Comparison of ENCODE assay signal across 12 mouse cellular contexts in the genomic region with DNA sequence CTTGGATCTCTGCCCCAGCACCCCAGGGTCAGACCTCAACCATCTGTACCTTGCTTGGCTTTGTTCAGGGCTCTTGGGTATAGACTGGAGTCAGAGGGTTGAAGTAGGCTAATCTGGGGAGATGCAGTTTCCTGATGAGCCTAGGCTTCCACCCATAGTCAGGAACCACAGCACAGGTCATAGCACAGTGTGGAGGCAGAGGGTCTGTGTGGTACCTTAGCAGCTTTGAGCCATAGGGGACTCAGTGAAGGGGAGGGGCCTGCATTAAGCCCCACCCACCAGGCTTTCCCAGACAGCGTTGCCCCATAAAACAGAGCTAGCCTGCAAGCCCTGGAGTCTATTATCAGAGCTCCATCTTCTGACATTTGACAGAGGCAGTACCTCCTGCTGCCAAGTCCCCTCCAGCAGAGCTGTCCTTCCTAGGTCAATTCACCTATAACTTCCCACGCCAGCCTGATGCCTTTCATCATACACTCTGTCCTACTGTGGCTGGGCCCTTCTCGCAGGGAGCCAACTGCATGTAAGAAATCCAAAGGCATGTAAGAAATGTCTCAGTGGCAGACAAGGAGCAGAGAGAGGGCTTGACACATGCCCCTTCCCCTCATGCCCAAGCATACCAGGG. TPM values are rescaled to one million over a fixed set of nuclear protein-coding genes. Genes with fewer than 3 reads are reported as not detected.
DNase-seq lines count a peak whose midpoint lies in the region; ATAC-seq lines count a peak whose summit lies in the region.
"Had no signal": no experiment of that assay in that cellular context is flagged by ENCODE, and none has a peak within 500 bp of the region (broad histone marks: within the 10 kb centered on the region; RNA-seq: fewer than 3 reads in every experiment).

No protein-coding gene starts in this region.

- peaks cover 42% of the 10 kb centered on the region for H3K4me1 ChIP-seq in embryonic facial prominence, embryonic 15.5 days
- peaks cover 35% of the 10 kb centered on the region for H3K4me1 ChIP-seq in hindbrain, embryonic 14.5 days (replicated peaks; ENCODE audit: control insufficient read depth, insufficient read depth, low read length)
- peaks cover 9% of the 10 kb centered on the region; the same call in 1 of the 2 replicates for H3K4me1 ChIP-seq in midbrain, embryonic 16.5 days (ENCODE audit: control insufficient read depth, insufficient read depth, low read length)
- H3K4me1 ChIP-seq: heart, embryonic 13.5 days had no signal

- H3K27me3 ChIP-seq in embryonic facial prominence, embryonic 15.5 days, result peaks cover 13% of the 10 kb centered on the region
- no peaks in the 10 kb centered on the region; the same call in 1 of the 2 replicates for H3K27me3 ChIP-seq in hindbrain, embryonic 14.5 days (ENCODE audit: control insufficient read depth, insufficient read depth, low read length)
- no peaks in the 10 kb centered on the region for H3K27me3 ChIP-seq in midbrain, embryonic 16.5 days (ENCODE audit: control insufficient read depth, insufficient read depth, low read depth, low read length)

- H3K27ac ChIP-seq in embryonic facial prominence, embryonic 15.5 days (replicated peaks), result peak overlapping the region; percentile 78
- peak overlapping the region; percentile 48 for H3K27ac ChIP-seq in hindbrain, embryonic 14.5 days
- H3K27ac ChIP-seq in midbrain, embryonic 16.5 days (ENCODE audit: low read length), result peak overlapping the region; percentile 72
- H3K27ac ChIP-seq: heart, embryonic 13.5 days; neural tube, embryonic 12.5 days had no signal

- WGBS in embryonic facial prominence, embryonic 15.5 days, result 51% methylated on average over 3 of the region's 3 CpGs
- WGBS in hindbrain, embryonic 14.5 days, result 40% methylated on average over 3 of the region's 3 CpGs
- WGBS in midbrain, embryonic 16.5 days, result 64% methylated on average over 3 of the region's 3 CpGs

- H3K9ac ChIP-seq in embryonic facial prominence, embryonic 15.5 days, result no peak overlapping the region
- H3K9ac ChIP-seq in hindbrain, embryonic 14.5 days, result no peak overlapping the region; the same call in 1 of the 2 replicates
- H3K9ac ChIP-seq in midbrain, embryonic 16.5 days (ENCODE audit: low read depth, low read length), result no peak overlapping the region
- H3K9ac ChIP-seq: heart, embryonic 13.5 days; neural tube, embryonic 12.5 days had no signal

- H3K4me3 ChIP-seq in embryonic facial prominence, embryonic 15.5 days (replicated peaks), result no peak overlapping the region
- no peak overlapping the region for H3K4me3 ChIP-seq in hindbrain, embryonic 14.5 days (replicated peaks; ENCODE audit: low read length)
- no peak overlapping the region for H3K4me3 ChIP-seq in midbrain, embryonic 16.5 days (ENCODE audit: low read depth, low read length)
- H3K4me3 ChIP-seq: heart, embryonic 13.5 days; neural tube, embryonic 12.5 days had no signal

- no peak for ATAC-seq in embryonic facial prominence, embryonic 15.5 days (ENCODE audit: insufficient number of reproducible peaks, low FRiP score, low TSS enrichment, low read depth)
- ATAC-seq in hindbrain, embryonic 14.5 days (ENCODE audit: low FRiP score), result no peak
- no peak for ATAC-seq in midbrain, embryonic 16.5 days
- ATAC-seq in erythroblast, adult 5-6 weeks (replicated peaks; ENCODE audit: low FRiP score, poor library complexity, severe bottlenecking), result no peak

- peak; percentile 48 for DNase-seq in cerebellum, adult 9-11 months
- no peak for DNase-seq in cerebellum, postnatal 36 days
- DNase-seq in hindbrain, embryonic 14.5 days (ENCODE audit: low spot score), result no peak
- DNase-seq in gastrocnemius, postnatal 10 days, result no peak
- no peak for DNase-seq in B cell, adult 2 months
- DNase-seq: adrenal gland, postnatal 25 days; kidney, adult 2 months had no signal

- H3K36me3 ChIP-seq in embryonic facial prominence, embryonic 15.5 days, result no peaks in the 10 kb centered on the region
- H3K36me3 ChIP-seq in hindbrain, embryonic 14.5 days (replicated peaks; ENCODE audit: control insufficient read depth, insufficient read depth), result no peaks in the 10 kb centered on the region
- no peaks in the 10 kb centered on the region for H3K36me3 ChIP-seq in midbrain, embryonic 16.5 days (ENCODE audit: control insufficient read depth, insufficient read depth, low read length)
- H3K36me3 ChIP-seq: heart, embryonic 13.5 days; neural tube, embryonic 12.5 days had no signal

- peak overlapping the region; percentile 0; the same call in 1 of the 2 replicates for H3K4me2 ChIP-seq in embryonic facial prominence, embryonic 15.5 days (replicated peaks)
- H3K4me2 ChIP-seq in hindbrain, embryonic 14.5 days (replicated peaks), result no peak overlapping the region
- H3K4me2 ChIP-seq in midbrain, embryonic 16.5 days (ENCODE audit: low read length), result no peak overlapping the region
- H3K4me2 ChIP-seq: heart, embryonic 13.5 days; neural tube, embryonic 12.5 days had no signal

- H3K9me3 ChIP-seq in embryonic facial prominence, embryonic 15.5 days (replicated peaks), result no peaks in the 10 kb centered on the region
- no peaks in the 10 kb centered on the region for H3K9me3 ChIP-seq in hindbrain, embryonic 14.5 days (ENCODE audit: control insufficient read depth, low read length)
- no peaks in the 10 kb centered on the region for H3K9me3 ChIP-seq in midbrain, embryonic 16.5 days (replicated peaks; ENCODE audit: control insufficient read depth, low read length, poor library complexity, severe bottlenecking)
- H3K9me3 ChIP-seq: heart, embryonic 13.5 days; neural tube, embryonic 12.5 days had no signal

RNA-seq across cellular contexts. Expression of gene A530016L24Rik, which starts 54.5 kb away (rescaled TPM):
- polyA plus RNA-seq in embryonic facial prominence, embryonic 15.5 days (2015; fragmentation: Nextera tagmentation; extraction: Ambion mirVana), result 0.48 and 0.49 TPM in 2 replicates
- 0.18 and 0.19 TPM in 2 replicates for polyA plus RNA-seq in hindbrain, embryonic 14.5 days (2014; fragmentation: Nextera tagmentation; extraction: Ambion mirVana)
- 0.16 and 0.17 TPM in 2 replicates for polyA plus RNA-seq in midbrain, embryonic 16.5 days (2015; fragmentation: Nextera tagmentation; extraction: Ambion mirVana)
- total RNA-seq in erythroblast, adult 5-6 weeks (2015; ENCODE audit: low replicate concordance), result not detected in 2 replicates
- total RNA-seq in erythroblast, adult 5-6 weeks (2017; ENCODE audit: low replicate concordance), result not detected in 2 replicates
- total RNA-seq in gastrocnemius, postnatal 10 days (2021), result 1 to 10 TPM; 2.1 to 2.4 TPM
